ENCODE assay signal across 17 mouse cellular contexts in genomic region chr11:60357116-60357515, GRCm38 (mm10). TPM values are rescaled to one million over a fixed set of nuclear protein-coding genes. Genes with fewer than 3 reads are reported as not detected.
"Had no signal": no experiment of that assay in that cellular context is flagged by ENCODE, and none has a peak within 500 bp of the region (broad histone marks: within the 10 kb centered on the region; RNA-seq: fewer than 3 reads in every experiment).

No protein-coding gene starts in this region.

- H3K27ac ChIP-seq: liver, embryonic 14.5 days; midbrain, embryonic 13.5 days; midbrain, embryonic 15.5 days; neural tube, embryonic 12.5 days had no signal

- ATAC-seq: midbrain, embryonic 13.5 days; midbrain, embryonic 15.5 days had no signal

- DNase-seq: lung, adult 18-20 months; lung, embryonic 14.5 days; lung, postnatal 10 days; lung, postnatal 4 days; retina, postnatal 1 day; right cerebral cortex, adult 18-20 months; right cerebral cortex, postnatal 25 days; thymus, adult 18-20 months; thymus, postnatal 14 days; thymus, postnatal 36 days had no signal

- H3K4me2 ChIP-seq: lung, embryonic 14.5 days; midbrain, embryonic 11.5 days; midbrain, embryonic 13.5 days; midbrain, embryonic 15.5 days; neural tube, embryonic 12.5 days had no signal

- H3K9me3 ChIP-seq: megakaryocyte, embryonic 14.5 days; midbrain, embryonic 13.5 days; midbrain, embryonic 15.5 days; neural tube, embryonic 12.5 days had no signal

- H3K4me3 ChIP-seq: megakaryocyte, embryonic 14.5 days; midbrain, embryonic 13.5 days; midbrain, embryonic 15.5 days; neural tube, embryonic 12.5 days had no signal

- H3K9ac ChIP-seq: liver, embryonic 14.5 days; lung, embryonic 14.5 days; midbrain, embryonic 13.5 days; midbrain, embryonic 15.5 days; neural tube, embryonic 12.5 days had no signal

- H3K27me3 ChIP-seq: megakaryocyte, embryonic 14.5 days; midbrain, embryonic 13.5 days; midbrain, embryonic 15.5 days; neural tube, embryonic 12.5 days had no signal

- H3K36me3 ChIP-seq: midbrain, embryonic 13.5 days; midbrain, embryonic 15.5 days; neural tube, embryonic 12.5 days had no signal

RNA-seq across cellular contexts. Expression of gene Drc3, which starts 4.0 kb away (rescaled TPM):
- total RNA-seq: monocyte, adult 5-6 weeks had no signal
